Mouse (Mus musculus) kidney, adult 2 months (tissue): ENCODE results near the gene Mylk3.

ENCODE experiments used
- CTCF ChIP-seq: fragments of 200-500 bp; conservative IDR thresholded peaks from 2 replicates; pipeline ENCODE4 v1.5.1; 2011; ENCODE audit warnings: low read depth, mild to moderate bottlenecking, control low read depth, low read length, moderate library complexity, mixed read lengths; ENCODE audit not compliant: insufficient read depth, insufficient read length
- POLR2A ChIP-seq: fragments of 200-500 bp; IDR thresholded peaks from one replicate; pipeline ENCODE4 v1.6.1; 2011; ENCODE audit warnings: low read depth, low read length, control low read depth

DNA sequence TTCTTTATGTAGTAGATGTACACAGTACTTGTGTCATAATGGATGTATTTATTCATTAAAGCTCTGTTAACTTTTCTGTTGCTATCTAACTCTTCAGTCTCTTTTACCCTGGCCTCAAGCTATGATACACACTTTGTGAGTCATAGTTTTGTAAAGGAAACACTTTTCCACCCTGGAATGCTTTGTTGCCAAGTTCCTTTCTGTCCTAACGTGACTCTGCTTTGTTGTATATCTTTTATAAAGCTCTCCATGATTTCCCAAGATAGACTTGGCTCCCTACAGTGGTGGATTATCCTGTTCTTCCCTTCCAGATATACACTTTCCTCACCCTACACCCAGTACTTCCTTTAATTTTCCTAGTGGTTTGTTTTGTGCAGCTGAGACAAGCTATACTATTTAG is 84.2 kb downstream of the Mylk3 start:
- TF ChIP-seq CTCF, result no peak
- no peak for TF ChIP-seq POLR2A
